Mouse (Mus musculus): ENCODE results near the gene Tm9sf1.

Tm9sf1 gene

GRCm38 (mm10) chr14:55634874-55635522 is 8.6 kb downstream of the Tm9sf1 start:
- no peak for DNase-seq (ENCODE audit: low spot score)

GRCm38 (mm10) chr14:55629312-55629711 is 14.3 kb downstream of the Tm9sf1 start:
- peak; percentile 51 for DNase-seq (ENCODE audit: low spot score)

GRCm38 (mm10) chr14:55628077-55628827 is 15.4 kb downstream of the Tm9sf1 start:
- no peak for DNase-seq (ENCODE audit: low spot score)

- DNase-seq (ENCODE audit: low spot score): no peak
These were observed 25.0 kb downstream of the Tm9sf1 start for GRCm38 (mm10) chr14:55618486-55619195.

GRCm38 (mm10) chr14:55617822-55618221 is 25.8 kb downstream of the Tm9sf1 start, which contains the start of gene Rec8:
TSS of gene Rec8 (plus strand) at chr14:55618037.
- peak; percentile 47 for DNase-seq (ENCODE audit: low spot score)

- DNase-seq (ENCODE audit: low spot score): no peak
These were observed 26.8 kb downstream of the Tm9sf1 start for GRCm38 (mm10) chr14:55616844-55617243.

GRCm38 (mm10) chr14:55615876-55616275 is 27.7 kb downstream of the Tm9sf1 start:
- DNase-seq (ENCODE audit: low spot score): no peak

- DNase-seq (ENCODE audit: low spot score): no peak
These were observed 28.9 kb downstream of the Tm9sf1 start for GRCm38 (mm10) chr14:55614565-55615178.

- no peak for DNase-seq (ENCODE audit: low spot score)
These were observed 30.3 kb downstream of the Tm9sf1 start for GRCm38 (mm10) chr14:55613346-55613745.

GRCm38 (mm10) chr14:55608339-55608738 is 35.3 kb downstream of the Tm9sf1 start:
- no peak for DNase-seq (ENCODE audit: low spot score)

GRCm38 (mm10) chr14:55605743-55606459 is 37.7 kb downstream of the Tm9sf1 start:
- no peak for DNase-seq (ENCODE audit: low spot score)

- no peak for DNase-seq (ENCODE audit: low spot score)
These were observed 38.8 kb downstream of the Tm9sf1 start for GRCm38 (mm10) chr14:55604823-55605222.

GRCm38 (mm10) chr14:55603633-55604576 is 39.7 kb downstream of the Tm9sf1 start:
- peak; percentile 97 for DNase-seq (ENCODE audit: low spot score)

- no peak for DNase-seq (ENCODE audit: low spot score)
These were observed 40.4 kb downstream of the Tm9sf1 start, which contains the start of gene Irf9 for GRCm38 (mm10) chr14:55603271-55603632. TSS of gene Irf9 (plus strand) at chr14:55603571.

GRCm38 (mm10) chr14:55598521-55599390 is 44.9 kb downstream of the Tm9sf1 start:
- no peak for DNase-seq (ENCODE audit: low spot score)

- no peak for DNase-seq (ENCODE audit: low spot score)
These were observed 47.4 kb downstream of the Tm9sf1 start for GRCm38 (mm10) chr14:55596036-55596690.

GRCm38 (mm10) chr14:55592226-55592625 is 51.4 kb downstream of the Tm9sf1 start:
- no peak for DNase-seq (ENCODE audit: low spot score)

GRCm38 (mm10) chr14:55591331-55591891 is 52.2 kb downstream of the Tm9sf1 start, which contains the start of gene Rnf31:
TSS of gene Rnf31 (plus strand) at chr14:55591708.
- DNase-seq (ENCODE audit: low spot score): peak; percentile 99

Measured in lung, postnatal 25 days (tissue).